Comparison of ENCODE assay signal across 22 mouse cellular contexts in the genomic region with DNA sequence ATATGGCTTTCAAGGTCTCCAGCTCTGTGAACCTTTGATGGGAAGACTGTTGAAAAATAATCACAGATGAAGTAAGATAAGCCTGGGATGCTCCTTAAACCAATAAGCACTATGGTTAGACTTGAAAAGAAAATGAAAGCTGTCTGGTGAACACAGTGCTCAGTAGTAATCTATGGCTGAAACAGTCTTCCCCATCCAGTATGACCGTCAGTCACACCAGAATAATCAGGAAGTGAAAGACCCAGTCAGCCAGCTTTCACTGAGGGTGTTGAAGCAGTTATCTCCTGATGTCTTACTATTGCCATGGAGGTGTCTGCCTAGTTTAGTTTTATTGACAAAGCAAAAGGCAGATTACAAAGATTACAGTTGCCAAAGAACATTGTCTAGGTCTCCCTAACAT.
DNase-seq lines count a peak whose midpoint lies in the region; ATAC-seq and TF ChIP-seq lines count a peak whose summit lies in the region.
"Had no signal": no experiment of that assay in that cellular context is flagged by ENCODE, and none has a peak within 500 bp of the region (broad histone marks: within the 10 kb centered on the region; RNA-seq: fewer than 3 reads in every experiment).

No protein-coding gene starts in this region.

- TF ChIP-seq EP300 in CH12.LX (IDR thresholded peaks at IDR 0.05; ENCODE audit: low read length): no peak

- H3K79me2 ChIP-seq in CH12.LX (replicated peaks; ENCODE audit: control insufficient read depth, extremely low read depth, insufficient read depth, poor library complexity, severe bottlenecking): no peaks in the 10 kb centered on the region

- H3K4me2 ChIP-seq in CH12.LX (ENCODE audit: insufficient read depth, low read depth, poor library complexity, severe bottlenecking): no peak overlapping the region
- no peak overlapping the region for H3K4me2 ChIP-seq in forebrain, embryonic 13.5 days
- H3K4me2 ChIP-seq: embryonic facial prominence, embryonic 12.5 days; embryonic facial prominence, embryonic 15.5 days; forebrain, embryonic 12.5 days; heart, embryonic 11.5 days; hindbrain, embryonic 12.5 days; hindbrain, embryonic 15.5 days had no signal

- no peak for TF ChIP-seq POLR2A in CH12.LX (IDR thresholded peaks at IDR 0.05; ENCODE audit: low read depth, low read length)

- H3K36me3 ChIP-seq in CH12.LX (replicated peaks in 1 of 2; ENCODE audit: control insufficient read depth in 1 of 2, insufficient read depth in 1 of 2, low read length in 1 of 2): no peaks in the 10 kb centered on the region
- H3K36me3 ChIP-seq in forebrain, embryonic 13.5 days (ENCODE audit: poor library complexity, severe bottlenecking): no peaks in the 10 kb centered on the region
- H3K36me3 ChIP-seq: embryonic facial prominence, embryonic 12.5 days; embryonic facial prominence, embryonic 15.5 days; forebrain, embryonic 12.5 days; G1E; hindbrain, embryonic 12.5 days; hindbrain, embryonic 15.5 days had no signal

- no peak overlapping the region for H3K4me3 ChIP-seq in CH12.LX (replicated peaks in 1 of 3; ENCODE audit: low read depth in 2 of 3, low read length in 2 of 3, poor library complexity in 1 of 3)
- no peak overlapping the region for H3K4me3 ChIP-seq in forebrain, embryonic 13.5 days
- H3K4me3 ChIP-seq: embryonic facial prominence, embryonic 12.5 days; embryonic facial prominence, embryonic 15.5 days; forebrain, embryonic 12.5 days; hindbrain, embryonic 12.5 days; hindbrain, embryonic 15.5 days had no signal

- no peak overlapping the region for H3K9ac ChIP-seq in CH12.LX (ENCODE audit: insufficient read depth, low read depth)
- no peak overlapping the region for H3K9ac ChIP-seq in forebrain, embryonic 13.5 days
- H3K9ac ChIP-seq: embryonic facial prominence, embryonic 12.5 days; embryonic facial prominence, embryonic 15.5 days; forebrain, embryonic 12.5 days; hindbrain, embryonic 12.5 days; hindbrain, embryonic 15.5 days had no signal

- in situ Hi-C loops in CH12.LX (cut with MboI; ENCODE audit: low pct_ligation_motif_present, low pct_unique_long_range_greater_than_20kb, low sequenced_read_pairs): no loop called here

- no peaks in the 10 kb centered on the region for H3K27me3 ChIP-seq in CH12.LX (replicated peaks)
- H3K27me3 ChIP-seq in forebrain, embryonic 13.5 days: no peaks in the 10 kb centered on the region
- H3K27me3 ChIP-seq: embryonic facial prominence, embryonic 12.5 days; embryonic facial prominence, embryonic 15.5 days; forebrain, embryonic 12.5 days; hindbrain, embryonic 12.5 days; hindbrain, embryonic 15.5 days had no signal

- no peak overlapping the region for H3K27ac ChIP-seq in CH12.LX (ENCODE audit: insufficient read depth, low read depth)
- H3K27ac ChIP-seq in forebrain, embryonic 13.5 days: no peak overlapping the region
- H3K27ac ChIP-seq: embryonic facial prominence, embryonic 12.5 days; embryonic facial prominence, embryonic 15.5 days; forebrain, embryonic 12.5 days; hindbrain, embryonic 12.5 days; hindbrain, embryonic 15.5 days had no signal

- H3K9me3 ChIP-seq in CH12.LX (replicated peaks; ENCODE audit: low read length): no peaks in the 10 kb centered on the region
- no peaks in the 10 kb centered on the region for H3K9me3 ChIP-seq in forebrain, embryonic 13.5 days (replicated peaks)
- H3K9me3 ChIP-seq: embryonic facial prominence, embryonic 12.5 days; embryonic facial prominence, embryonic 15.5 days; forebrain, embryonic 12.5 days; G1E; hindbrain, embryonic 12.5 days; hindbrain, embryonic 15.5 days had no signal

- peak; percentile 40 for DNase-seq in CH12.LX (ENCODE audit: extremely low read depth)
- DNase-seq in left cerebral cortex, postnatal 10 days (ENCODE audit: extremely low spot score in 1 of 2, low spot score in 2 of 2): no peak
- DNase-seq: adrenal gland, adult 8-10 months; adrenal gland, postnatal 36 days; cerebellum, adult 18-20 months; cerebellum, adult 9-10 months; cerebellum, postnatal 14 days; gastrocnemius, postnatal 10 days; gastrocnemius, postnatal 36 days; heart, adult 11 months had no signal

- WGBS in forebrain, embryonic 13.5 days: 88% methylated on average over 1 of the region's 1 CpGs

- TF ChIP-seq RAD21 in CH12.LX (IDR thresholded peaks at IDR 0.05; ENCODE audit: low read depth, low read length): no peak

- ATAC-seq in common myeloid progenitor, adult 5-6 weeks (replicated peaks; ENCODE audit: low read depth, poor library complexity, severe bottlenecking): peak; percentile 76
- ATAC-seq in megakaryocyte progenitor cell, adult 5-6 weeks (replicated peaks; ENCODE audit: poor library complexity): peak; percentile 34
- no peak for ATAC-seq in activated CD4-positive, CD25-positive, alpha-beta regulatory T cell, adult 4 months
- no peak for ATAC-seq in forebrain, embryonic 13.5 days
- ATAC-seq: forebrain, embryonic 16.5 days had no signal

- peaks cover 0 to 25% of the 10 kb centered on the region in 2 experiments; a peak in 2 of 4 replicates for H3K4me1 ChIP-seq in CH12.LX (ENCODE audit: control insufficient read depth in 1 of 2, insufficient read depth in 2 of 2)
- 0 out of 2 replicates have a peak, but pooled peaks cover 6% of the 10 kb centered on the region for H3K4me1 ChIP-seq in forebrain, embryonic 13.5 days
- H3K4me1 ChIP-seq: embryonic facial prominence, embryonic 12.5 days had no signal

- no peak for TF ChIP-seq CTCF in CH12.LX (conservative IDR thresholded peaks at IDR 0.05 in 1 of 2, IDR thresholded peaks at IDR 0.05 in 1 of 2; ENCODE audit: low read depth in 2 of 2, low read length in 2 of 2)

- dilution Hi-C loops in CH12.LX (cut with MboI; ENCODE audit: extremely low pct_ligation_motif_present, extremely low pct_unique_long_range_greater_than_20kb, low sequenced_read_pairs): no loop called here

- intact Hi-C loops in left cerebral cortex, postnatal 10 days (cut with DNase I): no loop called here

TF ChIP-seq in CH12.LX, 34 proteins besides CTCF, POLR2A, EP300 and RAD21:
- TF ChIP-seq JUND (conservative IDR thresholded peaks at IDR 0.05; ENCODE audit: low read depth, low read length) (no peak), TBP (conservative IDR thresholded peaks at IDR 0.05; ENCODE audit: low read depth, low read length) (no peak), ETS1 (conservative IDR thresholded peaks at IDR 0.05; ENCODE audit: low read depth, low read length) (no peak), CHD2 (IDR thresholded peaks at IDR 0.05; ENCODE audit: low read length) (no peak), MYC (IDR thresholded peaks at IDR 0.05; ENCODE audit: low read depth, low read length) (no peak), TCF12 (IDR thresholded peaks at IDR 0.05; ENCODE audit: low read depth, low read length) (no peak), MXI1 (IDR thresholded peaks at IDR 0.05; ENCODE audit: low read depth, low read length) (no peak), RCOR1 (conservative IDR thresholded peaks at IDR 0.05; ENCODE audit: low read depth, low read length) (no peak), NELFE (IDR thresholded peaks at IDR 0.05; ENCODE audit: low read depth, low read length) (no peak), MAX (IDR thresholded peaks at IDR 0.05; ENCODE audit: low read length) (no peak), POLR2AphosphoS2 (IDR thresholded peaks at IDR 0.05; ENCODE audit: low read depth, low read length) (no peak), MAZ (IDR thresholded peaks at IDR 0.05; ENCODE audit: low read depth, low read length) (no peak), ZNF384 (IDR thresholded peaks at IDR 0.05; ENCODE audit: low read depth, low read length) (no peak), CHD1 (IDR thresholded peaks at IDR 0.05; ENCODE audit: low read depth, low read length) (no peak), PAX5 (IDR thresholded peaks at IDR 0.05; ENCODE audit: low read length) (no peak), ZMIZ1 (IDR thresholded peaks at IDR 0.05; ENCODE audit: low read depth, low read length) (no peak), ZC3H11A (IDR thresholded peaks at IDR 0.05; ENCODE audit: low read depth, low read length) (no peak), MEF2A (IDR thresholded peaks at IDR 0.05; ENCODE audit: borderline replicate concordance, low read depth, low read length) (no peak), NRF1 (IDR thresholded peaks at IDR 0.05; ENCODE audit: low read depth, low read length) (no peak), KAT2A (IDR thresholded peaks at IDR 0.05; ENCODE audit: insufficient replicate concordance, low read length) (no peak)

Comparison
In these comparisons a context has a peak if more than half of its experiments do, and no peak if none do; other contexts are left out.
1. ATAC-seq: peak in common myeloid progenitor, adult 5-6 weeks (single experiment) and megakaryocyte progenitor cell, adult 5-6 weeks (single experiment); none in activated CD4-positive, CD25-positive, alpha-beta regulatory T cell, adult 4 months (single experiment) and forebrain, embryonic 13.5 days (single experiment).